Mouse (Mus musculus): ENCODE data around the gene Hectd1. TPM values are rescaled to one million over a fixed set of nuclear protein-coding genes. Genes with fewer than 3 reads are reported as not detected.

The Hectd1 gene
- total and polyA plus RNA-seq, 3 experiments: 17.3 to 85.1 (median 74.9) TPM

GRCm38 (mm10) chr12:51784842-51785241, 44.5 kb downstream of the Hectd1 start:
- no peak overlapping the region for H3K4me3 ChIP-seq
- H3K27me3 ChIP-seq (ENCODE audit: control insufficient read depth, insufficient read depth, low read length): no peaks in the 10 kb centered on the region
- H3K4me1 ChIP-seq (ENCODE audit: control insufficient read depth, insufficient read depth, low read length): no peaks in the 10 kb centered on the region
- intact Hi-C loops (cut with DNase I): loop anchor here (5.0 kb wide), 1 partner anchor 33 kb away; no protein-coding TSS in a partner anchor
- 94% methylated on average over 7 of the region's 7 CpGs for WGBS
- H3K36me3 ChIP-seq (ENCODE audit: control insufficient read depth, insufficient read depth, low read length): peaks cover 2% of the 10 kb centered on the region
- no peaks in the 10 kb centered on the region for H3K79me2 ChIP-seq (replicated peaks; ENCODE audit: control insufficient read depth, insufficient read depth, low read length)
- DNase-seq: no peak
- no peak overlapping the region for H3K27ac ChIP-seq
- no peak overlapping the region for H3K9ac ChIP-seq (ENCODE audit: low read depth, low read length)
- TF ChIP-seq EP300 (IDR thresholded peaks at IDR 0.05; ENCODE audit: insufficient read depth, low read depth, low read length) (no peak), CTCF (IDR thresholded peaks at IDR 0.05) (peak; percentile 66)

GRCm38 (mm10) chr12:51768702-51769101, 60.6 kb downstream of the Hectd1 start:
- H3K79me2 ChIP-seq (replicated peaks; ENCODE audit: control insufficient read depth, insufficient read depth, low read length): no peaks in the 10 kb centered on the region; the same call in 1 of the 2 replicates
- H3K9ac ChIP-seq (ENCODE audit: low read depth, low read length): no peak overlapping the region
- H3K36me3 ChIP-seq (ENCODE audit: control insufficient read depth, insufficient read depth, low read length): peaks cover 4% of the 10 kb centered on the region
- TF ChIP-seq CTCF (IDR thresholded peaks at IDR 0.05) (no peak), EP300 (IDR thresholded peaks at IDR 0.05; ENCODE audit: insufficient read depth, low read depth, low read length) (no peak), POLR2A (IDR thresholded peaks at IDR 0.05; ENCODE audit: insufficient read depth, low read depth, low read length) (no peak)
- H3K4me1 ChIP-seq (ENCODE audit: control insufficient read depth, insufficient read depth, low read length): no peaks in the 10 kb centered on the region
- no peaks in the 10 kb centered on the region for H3K27me3 ChIP-seq (ENCODE audit: control insufficient read depth, insufficient read depth, low read length)
- intact Hi-C loops (cut with DNase I): no loop called here
- WGBS: 87% methylated on average over 15 of the region's 15 CpGs
- peak in 1 of 2 experiments; percentile 19 for DNase-seq
- no peak overlapping the region for H3K27ac ChIP-seq
- no peak overlapping the region for H3K4me3 ChIP-seq

GRCm38 (mm10) chr12:51767454-51767853, 61.9 kb downstream of the Hectd1 start:
- H3K27me3 ChIP-seq (ENCODE audit: control insufficient read depth, insufficient read depth, low read length): no peaks in the 10 kb centered on the region
- TF ChIP-seq POLR2A (IDR thresholded peaks at IDR 0.05; ENCODE audit: insufficient read depth, low read depth, low read length) (no peak), CTCF (IDR thresholded peaks at IDR 0.05) (no peak), EP300 (IDR thresholded peaks at IDR 0.05; ENCODE audit: insufficient read depth, low read depth, low read length) (no peak)
- intact Hi-C loops (cut with DNase I): no loop called here
- WGBS: 88% methylated on average over 4 of the region's 4 CpGs
- peaks cover 4% of the 10 kb centered on the region for H3K36me3 ChIP-seq (ENCODE audit: control insufficient read depth, insufficient read depth, low read length)
- H3K79me2 ChIP-seq (replicated peaks; ENCODE audit: control insufficient read depth, insufficient read depth, low read length): no peaks in the 10 kb centered on the region; the same call in 1 of the 2 replicates
- no peak for DNase-seq
- no peak overlapping the region for H3K4me3 ChIP-seq
- no peak overlapping the region for H3K9ac ChIP-seq (ENCODE audit: low read depth, low read length)
- no peaks in the 10 kb centered on the region for H3K4me1 ChIP-seq (ENCODE audit: control insufficient read depth, insufficient read depth, low read length)
- H3K27ac ChIP-seq: no peak overlapping the region

GRCm38 (mm10) chr12:51759374-51759773, 70.0 kb downstream of the Hectd1 start:
- no peaks in the 10 kb centered on the region for H3K4me1 ChIP-seq (ENCODE audit: control insufficient read depth, insufficient read depth, low read length)
- TF ChIP-seq CTCF (IDR thresholded peaks at IDR 0.05) (no peak), EP300 (IDR thresholded peaks at IDR 0.05; ENCODE audit: insufficient read depth, low read depth, low read length) (no peak), POLR2A (IDR thresholded peaks at IDR 0.05; ENCODE audit: insufficient read depth, low read depth, low read length) (no peak)
- no peak for DNase-seq
- intact Hi-C loops (cut with DNase I): loop anchor here (10.0 kb wide), 1 partner anchor 335 kb away; no protein-coding TSS in a partner anchor
- H3K27me3 ChIP-seq (ENCODE audit: control insufficient read depth, insufficient read depth, low read length): no peaks in the 10 kb centered on the region
- H3K79me2 ChIP-seq (replicated peaks; ENCODE audit: control insufficient read depth, insufficient read depth, low read length): no peaks in the 10 kb centered on the region; the same call in 1 of the 2 replicates
- no peak overlapping the region for H3K27ac ChIP-seq
- H3K4me3 ChIP-seq: no peak overlapping the region
- peaks cover 3% of the 10 kb centered on the region for H3K36me3 ChIP-seq (ENCODE audit: control insufficient read depth, insufficient read depth, low read length)
- H3K9ac ChIP-seq (ENCODE audit: low read depth, low read length): no peak overlapping the region
- 92% methylated on average over 3 of the region's 3 CpGs for WGBS

GRCm38 (mm10) chr12:51756599-51756961, 72.8 kb downstream of the Hectd1 start:
- H3K79me2 ChIP-seq (replicated peaks; ENCODE audit: control insufficient read depth, insufficient read depth, low read length): no peaks in the 10 kb centered on the region; the same call in 1 of the 2 replicates
- no peaks in the 10 kb centered on the region for H3K27me3 ChIP-seq (ENCODE audit: control insufficient read depth, insufficient read depth, low read length)
- no peak overlapping the region for H3K9ac ChIP-seq (ENCODE audit: low read depth, low read length)
- H3K36me3 ChIP-seq (ENCODE audit: control insufficient read depth, insufficient read depth, low read length): no peaks in the 10 kb centered on the region; the same call in 1 of the 2 replicates
- no peak overlapping the region for H3K4me3 ChIP-seq
- intact Hi-C loops (cut with DNase I): loop anchor here (10.0 kb wide), 1 partner anchor 332 kb away; no protein-coding TSS in a partner anchor
- no peaks in the 10 kb centered on the region for H3K4me1 ChIP-seq (ENCODE audit: control insufficient read depth, insufficient read depth, low read length)
- no peak for DNase-seq
- no peak overlapping the region for H3K27ac ChIP-seq
- TF ChIP-seq CTCF (IDR thresholded peaks at IDR 0.05) (no peak), POLR2A (IDR thresholded peaks at IDR 0.05; ENCODE audit: insufficient read depth, low read depth, low read length) (no peak), EP300 (IDR thresholded peaks at IDR 0.05; ENCODE audit: insufficient read depth, low read depth, low read length) (no peak)

- no peak overlapping the region for H3K9ac ChIP-seq (ENCODE audit: low read depth, low read length)
- intact Hi-C loops (cut with DNase I): loop anchor here (10.0 kb wide), 1 partner anchor 331 kb away; no protein-coding TSS in a partner anchor
Measured at GRCm38 (mm10) chr12:51755938-51756598, 73.3 kb downstream of the Hectd1 start.

More at GRCm38 (mm10) chr12:51755938-51756598, 73.3 kb downstream of the Hectd1 start:
- Histone ChIP-seq H3K27me3 (ENCODE audit: control insufficient read depth, insufficient read depth, low read length) (no peaks in the 10 kb centered on the region), H3K4me1 (ENCODE audit: control insufficient read depth, insufficient read depth, low read length) (no peaks in the 10 kb centered on the region), H3K27ac (no peak overlapping the region), H3K4me3 (no peak overlapping the region), H3K79me2 (replicated peaks; ENCODE audit: control insufficient read depth, insufficient read depth, low read length) (no peaks in the 10 kb centered on the region; the same call in 1 of the 2 replicates), H3K36me3 (ENCODE audit: control insufficient read depth, insufficient read depth, low read length) (no peaks in the 10 kb centered on the region; the same call in 1 of the 2 replicates)
- 93% methylated on average over 12 of the region's 12 CpGs for WGBS
- TF ChIP-seq CTCF (IDR thresholded peaks at IDR 0.05): no peak
- no peak for TF ChIP-seq EP300 (IDR thresholded peaks at IDR 0.05; ENCODE audit: insufficient read depth, low read depth, low read length)
- no peak for TF ChIP-seq POLR2A (IDR thresholded peaks at IDR 0.05; ENCODE audit: insufficient read depth, low read depth, low read length)
- no peak for DNase-seq

Data from heart, adult 2 months (tissue).